Mouse (Mus musculus): ENCODE results near the gene Lgi1. TPM values are rescaled to one million over a fixed set of nuclear protein-coding genes. Genes with fewer than 3 reads are reported as not detected.

Lgi1 gene
- polyA plus RNA-seq, 1 experiment from 2014 or later: 5.9 TPM

DNA sequence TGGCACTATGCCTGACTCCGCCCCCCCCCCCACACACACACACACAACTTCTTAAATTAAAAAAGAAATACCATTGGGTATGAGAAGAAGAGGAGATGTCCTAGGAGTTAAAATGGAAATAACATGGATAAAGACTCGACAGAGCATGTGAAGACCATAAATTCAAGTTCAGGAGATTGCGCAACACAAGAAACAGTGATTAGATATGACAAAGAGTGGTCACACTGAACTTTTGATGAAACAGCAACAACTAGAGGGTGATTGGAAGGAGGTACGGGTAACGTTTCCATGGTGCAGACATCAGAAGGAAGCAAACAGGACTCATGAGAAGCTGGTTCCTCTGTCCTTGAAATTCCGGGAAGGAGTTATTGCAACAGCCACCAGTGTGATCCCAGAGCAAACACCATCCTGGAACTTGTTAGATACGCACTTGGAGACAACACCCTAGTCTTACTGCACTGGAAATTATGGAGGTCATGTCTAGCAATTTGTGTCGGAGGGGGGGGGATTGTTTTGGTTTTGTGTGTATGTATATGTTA, 22.0 kb upstream of the Lgi1 start:
- Histone ChIP-seq H3K27ac (no peak overlapping the region), H3K9ac (no peak overlapping the region), H3K27me3 (no peaks in the 10 kb centered on the region), H3K4me1 (peaks cover 36% of the 10 kb centered on the region), H3K36me3 (ENCODE audit: poor library complexity, severe bottlenecking) (no peaks in the 10 kb centered on the region), H3K4me2 (no peak overlapping the region), H3K4me3 (no peak overlapping the region), H3K9me3 (replicated peaks) (no peaks in the 10 kb centered on the region)
- no peak for ATAC-seq
- WGBS: 86% methylated on average over 8 of the region's 8 CpGs

DNA sequence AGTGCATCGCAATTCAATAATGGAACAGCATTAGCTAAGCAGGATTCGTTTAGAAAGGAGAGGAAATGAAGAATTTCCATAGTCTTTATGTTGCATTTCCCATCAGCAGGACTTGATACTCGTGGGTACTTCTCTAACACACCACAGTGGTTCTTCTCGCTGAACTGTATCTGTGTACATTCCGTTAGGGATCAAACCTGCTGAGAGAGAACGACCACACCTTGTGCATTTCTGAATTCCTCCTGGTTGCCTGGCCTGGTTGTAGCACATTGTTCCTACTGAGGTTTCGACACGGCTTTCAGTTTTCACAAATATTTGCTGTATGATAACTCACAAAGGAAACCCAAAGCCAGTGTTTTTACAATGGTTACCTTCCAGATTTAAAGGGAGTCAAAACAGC, 19.6 kb upstream of the Lgi1 start:
- Histone ChIP-seq H3K27ac (peak overlapping the region; percentile 90), H3K27me3 (no peaks in the 10 kb centered on the region), H3K9ac (no peak overlapping the region), H3K36me3 (ENCODE audit: poor library complexity, severe bottlenecking) (no peaks in the 10 kb centered on the region), H3K4me2 (peak overlapping the region; percentile 17; the same call in 1 of the 2 replicates), H3K4me3 (no peak overlapping the region), H3K9me3 (replicated peaks) (no peaks in the 10 kb centered on the region), H3K4me1 (peaks cover 28% of the 10 kb centered on the region)
- ATAC-seq: no peak
- WGBS: 61% methylated on average over 8 of the region's 8 CpGs

DNA sequence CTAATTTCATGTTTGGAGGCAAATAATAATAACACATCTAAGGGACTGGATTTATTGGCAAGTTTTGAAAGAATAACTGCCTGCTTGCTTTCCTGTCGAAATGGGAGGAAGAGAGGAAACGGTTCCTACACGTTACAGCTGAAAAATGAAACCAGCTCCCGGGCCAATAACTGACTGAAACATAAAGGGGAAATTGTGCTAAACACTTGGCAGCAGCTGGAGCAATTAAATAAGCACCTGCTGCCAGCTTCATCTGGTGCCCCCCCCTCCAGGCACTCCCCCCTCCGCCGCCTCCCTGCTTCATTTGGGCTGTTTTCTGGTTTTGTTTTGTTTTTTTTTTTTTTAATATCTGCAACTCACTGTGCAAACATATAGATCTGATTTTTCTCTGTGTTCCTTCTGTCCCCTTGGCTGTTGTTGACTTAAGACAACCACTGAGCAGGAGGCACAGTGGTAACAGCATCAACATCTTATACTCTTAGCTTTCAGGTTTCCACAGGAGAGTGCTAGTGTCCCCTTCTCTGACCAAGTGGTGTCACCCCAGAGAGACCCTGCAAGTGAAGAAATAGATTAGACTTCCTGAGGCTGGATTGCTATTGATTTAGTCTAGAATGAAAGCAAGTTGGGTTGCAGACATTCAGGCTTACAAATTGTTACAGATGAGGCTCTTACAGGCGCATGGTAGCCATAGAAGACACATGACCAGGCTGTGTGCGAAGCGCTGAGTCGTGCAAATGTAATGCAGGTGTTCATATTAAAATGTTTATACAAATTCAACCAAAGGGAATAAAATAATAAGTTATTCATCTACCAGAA, 18.8 kb upstream of the Lgi1 start:
- H3K4me2 ChIP-seq: peak overlapping the region; percentile 17
- 31% methylated on average over 10 of the region's 10 CpGs for WGBS
- H3K27me3 ChIP-seq: no peaks in the 10 kb centered on the region
- H3K4me1 ChIP-seq: peaks cover 28% of the 10 kb centered on the region
- no peak overlapping the region for H3K9ac ChIP-seq
- no peaks in the 10 kb centered on the region for H3K36me3 ChIP-seq (ENCODE audit: poor library complexity, severe bottlenecking)
- H3K9me3 ChIP-seq (replicated peaks): no peaks in the 10 kb centered on the region
- peak; percentile 70 for ATAC-seq
- H3K4me3 ChIP-seq: no peak overlapping the region
- H3K27ac ChIP-seq: peak overlapping the region; percentile 90

DNA sequence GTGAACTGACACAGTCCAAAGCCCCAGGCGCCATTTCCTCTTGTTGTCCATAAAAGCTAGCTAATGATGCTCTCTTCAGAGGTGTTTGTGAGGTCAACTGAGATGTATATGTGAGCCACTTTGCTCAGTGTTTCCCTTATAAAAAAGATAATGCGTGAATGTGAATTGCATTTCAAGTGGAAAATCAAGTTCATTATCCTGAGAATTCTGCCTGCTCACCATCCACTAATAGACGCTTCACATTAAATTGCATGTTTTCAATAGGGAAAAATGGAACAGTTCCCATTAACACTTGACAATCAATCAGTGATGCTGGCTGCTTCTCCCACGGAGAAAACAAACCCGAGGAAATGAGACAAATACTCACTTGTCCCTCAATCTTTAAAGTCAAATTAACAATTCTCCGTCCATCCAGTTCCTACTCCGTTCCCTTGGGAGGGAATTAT, 18.1 kb upstream of the Lgi1 start:
- WGBS: 22% methylated on average over 7 of the region's 7 CpGs
- H3K4me3 ChIP-seq: no peak overlapping the region
- H3K9me3 ChIP-seq (replicated peaks): no peaks in the 10 kb centered on the region
- ATAC-seq: peak; percentile 79
- H3K4me1 ChIP-seq: peaks cover 28% of the 10 kb centered on the region
- H3K27ac ChIP-seq: peak overlapping the region; percentile 90
- peak overlapping the region; percentile 17 for H3K4me2 ChIP-seq
- no peak overlapping the region for H3K9ac ChIP-seq
- H3K27me3 ChIP-seq: no peaks in the 10 kb centered on the region
- no peaks in the 10 kb centered on the region for H3K36me3 ChIP-seq (ENCODE audit: poor library complexity, severe bottlenecking)

DNA sequence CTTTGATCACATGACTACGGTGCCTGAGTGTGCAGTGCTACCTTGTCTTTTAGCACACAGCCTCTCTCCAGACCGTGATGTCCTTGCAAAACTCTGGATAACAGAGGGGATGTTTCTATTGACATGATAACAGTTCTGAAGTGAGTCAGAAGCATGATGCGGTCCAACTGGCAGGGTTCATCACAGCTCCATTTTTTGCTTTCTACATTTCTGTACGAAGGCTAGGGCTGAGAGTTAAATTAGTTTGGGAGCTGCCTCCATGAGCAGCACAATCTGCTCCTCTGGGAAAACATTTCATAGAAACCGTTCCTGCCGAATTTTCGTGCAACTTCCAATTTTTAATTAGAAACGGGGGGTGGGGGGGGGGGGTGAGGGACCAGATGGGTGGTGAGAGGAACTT, 14.7 kb upstream of the Lgi1 start:
- no peak for ATAC-seq
- Histone ChIP-seq H3K27ac (no peak overlapping the region), H3K9ac (no peak overlapping the region), H3K9me3 (replicated peaks) (no peaks in the 10 kb centered on the region), H3K36me3 (ENCODE audit: poor library complexity, severe bottlenecking) (no peaks in the 10 kb centered on the region), H3K4me3 (no peak overlapping the region), H3K27me3 (no peaks in the 10 kb centered on the region), H3K4me1 (peaks cover 24% of the 10 kb centered on the region), H3K4me2 (no peak overlapping the region)
- WGBS: 80% methylated on average over 8 of the region's 8 CpGs

DNA sequence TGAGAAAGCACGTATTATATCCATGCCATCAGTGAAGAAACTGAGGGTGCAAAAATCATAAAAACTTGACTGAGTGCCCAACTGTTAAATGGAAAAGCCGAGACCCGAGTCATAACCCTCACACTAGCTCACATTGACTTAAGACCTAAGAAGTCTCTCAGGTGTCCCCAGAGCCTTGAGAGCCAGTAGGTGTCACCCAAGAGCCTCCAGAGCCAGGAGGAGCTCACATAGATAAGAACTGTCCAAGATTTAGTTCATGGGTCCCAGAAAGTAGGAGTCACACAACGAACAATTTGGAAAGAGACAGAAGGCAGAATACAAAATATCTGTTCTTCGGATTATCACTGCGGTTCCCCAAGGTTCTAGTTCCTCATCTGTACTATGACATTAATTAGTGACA, 10.5 kb upstream of the Lgi1 start:
- Histone ChIP-seq H3K27me3 (no peaks in the 10 kb centered on the region), H3K9me3 (replicated peaks) (no peaks in the 10 kb centered on the region), H3K36me3 (ENCODE audit: poor library complexity, severe bottlenecking) (no peaks in the 10 kb centered on the region), H3K9ac (no peak overlapping the region), H3K27ac (no peak overlapping the region), H3K4me3 (no peak overlapping the region), H3K4me2 (no peak overlapping the region), H3K4me1 (peaks cover 2% of the 10 kb centered on the region; the same call in 1 of the 2 replicates)
- ATAC-seq: no peak; the same call in 1 of the 2 replicates
- 62% methylated on average over 6 of the region's 6 CpGs for WGBS

DNA sequence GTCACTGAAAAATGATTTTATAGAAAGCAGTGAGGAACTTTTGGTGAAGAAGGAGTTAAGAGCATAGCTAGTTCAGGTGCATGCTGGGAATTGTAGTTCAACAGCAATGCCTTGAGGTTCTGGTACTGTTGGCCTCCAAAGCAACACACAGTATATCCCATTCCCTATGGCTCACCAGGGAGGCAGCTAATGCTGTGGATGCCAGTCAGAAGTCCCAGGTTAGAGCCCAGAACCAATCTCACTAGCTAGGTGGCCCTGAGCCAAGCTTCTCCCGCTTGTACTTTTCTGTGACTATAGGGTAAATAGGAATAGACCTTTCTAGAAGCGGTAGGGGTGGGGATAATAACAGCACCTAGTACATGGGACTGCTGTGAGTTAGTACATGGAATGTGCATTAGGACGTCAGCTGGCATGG, 5.7 kb upstream of the Lgi1 start:
- 68% methylated on average over 3 of the region's 3 CpGs for WGBS
- H3K27ac ChIP-seq: no peak overlapping the region
- no peaks in the 10 kb centered on the region for H3K9me3 ChIP-seq (replicated peaks)
- no peak overlapping the region for H3K4me3 ChIP-seq
- no peaks in the 10 kb centered on the region for H3K36me3 ChIP-seq (ENCODE audit: poor library complexity, severe bottlenecking)
- peaks cover 22% of the 10 kb centered on the region for H3K4me1 ChIP-seq
- H3K4me2 ChIP-seq: no peak overlapping the region
- no peak overlapping the region for H3K9ac ChIP-seq
- peaks cover 5% of the 10 kb centered on the region; the same call in 1 of the 2 replicates for H3K27me3 ChIP-seq
- peak; percentile 60 for ATAC-seq

DNA sequence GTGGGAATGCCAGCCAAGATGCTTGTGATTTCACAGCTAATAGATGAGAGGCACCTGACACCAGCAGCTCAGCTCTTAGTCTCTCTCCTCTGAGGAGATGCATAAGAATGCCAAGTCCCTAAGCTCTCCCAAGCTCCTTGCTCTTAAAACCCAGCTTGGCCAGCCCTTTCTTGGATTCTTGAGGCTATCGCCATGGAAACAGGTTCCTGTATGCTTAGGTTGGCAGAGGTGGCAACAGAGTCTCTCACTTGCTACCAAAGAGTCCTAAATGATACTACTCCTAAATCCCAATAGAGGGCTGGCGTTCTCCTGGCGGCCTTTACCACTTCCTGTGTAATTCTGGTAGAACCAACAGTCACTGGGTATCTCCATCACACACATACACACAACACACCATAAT, 4.9 kb upstream of the Lgi1 start:
- no peak overlapping the region for H3K27ac ChIP-seq
- ATAC-seq: no peak
- WGBS: 76% methylated on average over 3 of the region's 3 CpGs
- H3K4me2 ChIP-seq: no peak overlapping the region
- H3K4me1 ChIP-seq: peaks cover 29% of the 10 kb centered on the region
- H3K9me3 ChIP-seq (replicated peaks): no peaks in the 10 kb centered on the region
- H3K36me3 ChIP-seq (ENCODE audit: poor library complexity, severe bottlenecking): no peaks in the 10 kb centered on the region
- no peak overlapping the region for H3K4me3 ChIP-seq
- no peak overlapping the region for H3K9ac ChIP-seq
- H3K27me3 ChIP-seq: peaks cover 8% of the 10 kb centered on the region; the same call in 1 of the 2 replicates

DNA sequence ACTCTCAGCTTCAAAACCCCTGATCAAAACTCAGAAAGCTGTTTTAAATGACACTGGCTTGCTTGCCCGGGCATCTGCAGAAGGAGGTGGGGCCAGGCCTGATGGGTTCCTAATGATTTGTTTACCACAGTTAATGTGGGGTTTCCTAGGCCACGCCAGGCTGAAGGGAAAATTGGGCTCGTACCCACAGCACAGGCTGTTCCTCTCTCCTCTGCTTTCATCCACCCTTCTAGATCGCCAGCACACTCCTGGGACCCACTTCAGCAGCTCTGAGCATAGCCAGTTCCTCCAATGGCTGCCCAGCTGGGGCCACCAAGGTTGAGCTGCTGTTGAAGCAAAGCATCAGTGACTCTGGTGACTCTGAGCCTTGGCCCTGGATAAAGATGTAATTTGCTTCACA, 4.0 kb upstream of the Lgi1 start:
- Histone ChIP-seq H3K4me2 (no peak overlapping the region; the same call in 1 of the 2 replicates), H3K9ac (no peak overlapping the region), H3K27me3 (peaks cover 8% of the 10 kb centered on the region; the same call in 1 of the 2 replicates), H3K4me1 (peaks cover 38% of the 10 kb centered on the region), H3K4me3 (no peak overlapping the region), H3K36me3 (ENCODE audit: poor library complexity, severe bottlenecking) (no peaks in the 10 kb centered on the region), H3K9me3 (replicated peaks) (no peaks in the 10 kb centered on the region), H3K27ac (no peak overlapping the region)
- WGBS: 24% methylated on average over 4 of the region's 4 CpGs
- ATAC-seq: peak; percentile 29; the same call in 1 of the 2 replicates

DNA sequence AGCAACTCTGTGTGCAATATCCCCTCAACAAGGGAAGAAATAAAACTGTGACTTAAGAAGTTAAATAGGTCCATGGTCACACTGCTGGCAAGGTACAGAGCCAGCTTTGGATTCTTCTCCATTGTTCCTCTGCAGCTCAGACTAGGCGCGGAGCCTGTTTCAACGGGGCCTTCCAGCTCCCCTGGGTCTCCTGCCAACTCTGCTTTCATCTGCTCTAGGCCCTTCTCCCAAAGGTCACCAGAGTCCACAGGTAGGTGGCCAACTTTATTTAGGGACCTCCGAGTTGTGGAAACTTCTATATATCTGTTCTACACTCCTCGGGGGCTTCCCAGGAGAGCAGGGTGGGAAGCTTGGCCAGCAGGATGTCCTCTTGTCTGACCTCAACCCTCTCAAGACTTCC, 3.0 kb upstream of the Lgi1 start:
- no peak overlapping the region for H3K4me2 ChIP-seq
- ATAC-seq: no peak
- H3K9me3 ChIP-seq (replicated peaks): no peaks in the 10 kb centered on the region
- no peak overlapping the region for H3K4me3 ChIP-seq
- H3K27ac ChIP-seq: no peak overlapping the region
- peaks cover 8% of the 10 kb centered on the region; the same call in 1 of the 2 replicates for H3K27me3 ChIP-seq
- peaks cover 38% of the 10 kb centered on the region for H3K4me1 ChIP-seq
- H3K9ac ChIP-seq: no peak overlapping the region
- H3K36me3 ChIP-seq (ENCODE audit: poor library complexity, severe bottlenecking): no peaks in the 10 kb centered on the region
- WGBS: 79% methylated on average over 5 of the region's 5 CpGs

DNA sequence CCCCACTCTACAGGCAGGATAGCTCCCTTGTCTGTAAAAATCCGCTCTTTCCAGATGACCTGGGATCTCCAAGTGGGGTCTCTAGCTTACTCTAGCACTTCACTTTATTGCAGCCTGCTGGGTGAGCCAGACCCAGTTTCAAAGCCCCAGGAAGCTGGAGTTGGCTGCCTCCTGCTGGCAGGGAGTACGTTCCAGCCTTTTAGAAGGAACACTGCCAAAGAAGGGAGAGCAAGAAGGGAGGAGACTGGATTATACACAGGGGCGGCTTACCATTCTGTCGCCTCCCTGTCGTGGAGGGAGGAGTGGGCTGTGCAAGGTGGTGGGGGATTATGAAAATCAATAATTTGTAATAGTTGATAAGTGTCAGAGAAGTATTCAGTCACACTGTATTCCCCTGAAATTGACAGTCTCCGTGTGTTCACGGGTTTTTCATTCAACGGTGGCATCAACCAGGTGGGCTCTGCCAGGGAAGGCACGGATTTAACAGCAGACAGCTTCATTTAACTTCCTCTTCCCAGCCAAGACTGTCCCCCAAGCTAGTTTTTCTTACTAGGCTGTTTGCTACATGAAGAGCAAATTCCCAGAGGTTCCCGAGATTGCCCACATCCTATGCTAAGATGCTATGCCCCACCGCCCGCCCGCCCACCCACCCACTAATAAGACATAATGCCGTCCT, 369 bp upstream of the Lgi1 start:
- peak overlapping the region; percentile 59; the same call in 1 of the 2 replicates for H3K9ac ChIP-seq
- ATAC-seq: peak; percentile 70
- H3K36me3 ChIP-seq (ENCODE audit: poor library complexity, severe bottlenecking): no peaks in the 10 kb centered on the region
- peaks cover 11% of the 10 kb centered on the region; the same call in 1 of the 2 replicates for H3K27me3 ChIP-seq
- peak overlapping the region; percentile 73 for H3K27ac ChIP-seq
- H3K4me1 ChIP-seq: peaks cover 34% of the 10 kb centered on the region
- 13% methylated on average over 14 of the region's 14 CpGs for WGBS
- peak overlapping the region; percentile 55 for H3K4me2 ChIP-seq
- peak overlapping the region; percentile 27 for H3K4me3 ChIP-seq
- H3K9me3 ChIP-seq (replicated peaks): no peaks in the 10 kb centered on the region

DNA sequence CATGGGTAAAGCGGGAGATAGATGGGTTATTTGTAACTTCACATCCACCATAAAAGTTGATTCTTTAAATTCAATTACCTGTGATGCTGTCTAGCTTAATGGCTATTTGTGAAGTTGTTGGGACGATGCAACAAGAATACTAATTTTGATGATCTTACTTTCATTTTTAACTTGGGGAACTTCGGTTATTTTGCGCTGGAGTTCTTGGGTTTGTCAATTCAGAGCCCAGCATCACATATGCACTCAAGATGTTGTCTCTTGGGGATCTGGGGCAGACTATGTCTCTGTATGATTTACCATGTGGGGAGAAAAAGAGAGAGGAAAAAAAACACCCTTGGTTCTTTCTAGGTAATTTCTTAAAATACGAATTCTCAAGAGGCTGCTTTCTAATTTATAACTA, 1.4 kb downstream of the Lgi1 start:
- H3K4me3 ChIP-seq: 0 out of 2 replicates have a peak overlapping the region, but pooled peaks have one; percentile 27
- no peaks in the 10 kb centered on the region for H3K9me3 ChIP-seq (replicated peaks)
- H3K27ac ChIP-seq: no peak overlapping the region
- ATAC-seq: no peak
- 89% methylated on average over 5 of the region's 5 CpGs for WGBS
- no peaks in the 10 kb centered on the region for H3K36me3 ChIP-seq (ENCODE audit: poor library complexity, severe bottlenecking)
- H3K4me2 ChIP-seq: peak overlapping the region; percentile 55
- peaks cover 11% of the 10 kb centered on the region; the same call in 1 of the 2 replicates for H3K27me3 ChIP-seq
- H3K4me1 ChIP-seq: peaks cover 17% of the 10 kb centered on the region
- H3K9ac ChIP-seq: no peak overlapping the region

Measured in forebrain, embryonic 13.5 days (tissue).